Mouse (Mus musculus) right cerebral cortex, postnatal 36 days (tissue): Measurements from ENCODE around the gene Pard3.

Experiments used
- DNase-seq, 2 experiments: peaks; one replicate each; pipeline ENCODE4 v3.0.0; 2022; ENCODE audit warnings: low spot score in 2 of 2, mixed read lengths in 1 of 2

Pard3 gene

DNA sequence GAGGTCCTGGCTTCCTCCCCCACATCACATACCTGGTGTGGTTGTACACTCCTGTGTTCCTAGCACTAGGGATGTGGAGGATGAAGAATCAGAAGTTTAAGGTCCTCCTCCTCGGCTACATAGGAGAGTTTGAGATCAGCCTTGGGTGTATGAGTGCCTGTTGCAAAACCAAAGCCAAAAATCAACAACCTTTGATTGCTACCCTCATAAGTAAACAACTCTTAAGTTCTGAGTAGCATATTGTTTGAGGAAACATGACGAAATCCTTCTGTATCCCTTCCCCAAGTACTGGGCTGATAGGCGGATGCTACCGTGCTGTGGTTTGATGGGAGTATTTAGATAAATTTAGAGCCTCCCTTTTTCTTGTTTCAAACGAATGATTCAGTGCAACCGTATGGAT is 20.9 kb downstream of the Pard3 start:
- no peak for DNase-seq

DNA sequence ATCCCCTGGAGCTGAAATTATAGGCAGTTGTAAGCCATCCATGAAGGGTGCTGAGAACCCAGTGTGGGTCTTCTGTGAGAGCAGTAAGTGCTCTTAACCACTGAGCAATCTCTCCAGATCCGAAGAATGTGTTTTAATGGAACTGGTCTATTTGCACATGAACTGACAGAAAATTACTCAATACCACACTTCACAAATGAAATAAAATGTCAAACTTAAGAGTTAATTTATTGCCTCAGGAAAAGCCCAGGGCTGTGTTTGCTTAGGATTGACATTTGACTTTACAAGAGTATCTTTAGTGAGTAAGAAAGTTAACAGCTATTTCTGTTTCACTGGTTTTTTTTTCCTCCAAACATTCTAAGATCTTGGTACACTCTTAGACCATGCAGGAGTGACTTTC is 23.7 kb downstream of the Pard3 start:
- DNase-seq = no peak

DNA sequence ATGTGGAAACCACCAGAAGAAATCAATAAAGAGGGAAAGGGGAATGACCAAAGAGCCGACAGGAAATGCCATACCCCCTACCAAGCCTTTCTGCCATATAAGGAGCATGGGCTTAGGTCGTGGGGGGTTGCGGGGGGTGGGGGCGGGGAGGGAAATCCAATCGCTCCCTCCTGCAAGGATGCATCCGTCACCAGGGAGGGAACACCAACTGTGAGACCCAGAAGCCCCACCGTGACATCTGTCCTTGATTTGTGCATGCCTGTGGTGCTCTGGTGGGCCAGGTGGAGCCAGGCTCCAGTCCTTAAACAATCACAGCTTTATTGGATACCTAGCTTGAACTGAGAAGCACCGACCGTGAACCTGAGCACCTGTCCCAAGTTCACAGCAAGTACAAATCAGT is 24.7 kb downstream of the Pard3 start:
- no peak for DNase-seq

DNA sequence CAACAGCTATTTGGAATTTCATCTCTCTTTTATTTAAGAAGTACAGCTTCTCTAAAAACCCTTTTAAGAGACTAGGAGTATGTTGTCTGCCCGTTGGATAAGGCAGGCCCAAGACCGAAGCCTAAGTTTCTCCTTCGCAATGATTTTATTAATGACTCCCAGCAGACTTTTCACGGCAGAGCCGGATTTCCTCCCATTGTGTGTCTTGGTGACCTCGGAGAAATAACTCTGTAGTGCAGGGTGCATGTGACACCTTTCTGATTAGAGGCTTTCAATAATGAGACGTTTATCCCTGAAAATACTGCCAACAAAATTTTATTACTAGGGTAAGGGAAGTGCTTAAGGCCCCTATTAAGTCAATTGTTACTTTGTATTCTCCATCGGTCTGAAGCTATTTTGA is 25.3 kb downstream of the Pard3 start:
- DNase-seq = no peak

DNA sequence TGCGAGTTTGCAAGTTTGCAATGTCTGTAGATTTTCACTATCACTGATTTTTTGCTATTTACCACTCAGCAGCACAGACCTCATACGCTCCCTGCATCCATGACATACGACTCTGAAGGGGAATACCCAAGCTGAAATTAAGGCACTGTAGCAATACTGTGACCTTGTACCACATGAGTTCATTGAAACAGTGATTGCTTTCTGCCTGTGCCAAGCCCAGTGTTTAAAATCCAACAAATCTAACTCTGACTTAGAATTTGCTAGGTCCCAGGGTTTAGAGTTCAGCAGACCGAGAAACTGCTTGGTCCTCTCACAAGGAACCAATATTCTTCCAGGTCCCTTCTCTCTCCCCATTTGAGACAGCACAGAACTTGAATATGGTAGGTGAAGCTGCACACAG is 26.7 kb downstream of the Pard3 start:
- DNase-seq = no peak

DNA sequence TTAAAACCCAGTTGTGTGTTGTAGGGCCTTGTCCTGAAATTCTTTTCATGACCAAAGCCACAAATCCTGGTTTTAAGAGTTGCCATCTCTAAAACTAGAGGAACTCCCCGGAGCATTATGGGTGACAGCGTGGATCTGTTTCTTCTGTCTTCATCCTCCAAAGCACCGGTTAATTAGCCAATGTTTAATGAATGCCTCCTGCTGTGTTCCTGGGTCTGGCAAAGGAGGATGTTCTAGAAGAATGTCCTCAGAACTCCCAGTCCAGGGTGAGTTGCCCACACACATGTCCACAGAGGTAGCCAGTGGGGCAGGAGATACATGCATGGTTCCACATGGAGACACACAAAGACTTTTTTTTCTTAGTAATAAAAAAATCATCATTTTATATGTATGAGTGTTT is 28.2 kb downstream of the Pard3 start:
- DNase-seq = no peak

DNA sequence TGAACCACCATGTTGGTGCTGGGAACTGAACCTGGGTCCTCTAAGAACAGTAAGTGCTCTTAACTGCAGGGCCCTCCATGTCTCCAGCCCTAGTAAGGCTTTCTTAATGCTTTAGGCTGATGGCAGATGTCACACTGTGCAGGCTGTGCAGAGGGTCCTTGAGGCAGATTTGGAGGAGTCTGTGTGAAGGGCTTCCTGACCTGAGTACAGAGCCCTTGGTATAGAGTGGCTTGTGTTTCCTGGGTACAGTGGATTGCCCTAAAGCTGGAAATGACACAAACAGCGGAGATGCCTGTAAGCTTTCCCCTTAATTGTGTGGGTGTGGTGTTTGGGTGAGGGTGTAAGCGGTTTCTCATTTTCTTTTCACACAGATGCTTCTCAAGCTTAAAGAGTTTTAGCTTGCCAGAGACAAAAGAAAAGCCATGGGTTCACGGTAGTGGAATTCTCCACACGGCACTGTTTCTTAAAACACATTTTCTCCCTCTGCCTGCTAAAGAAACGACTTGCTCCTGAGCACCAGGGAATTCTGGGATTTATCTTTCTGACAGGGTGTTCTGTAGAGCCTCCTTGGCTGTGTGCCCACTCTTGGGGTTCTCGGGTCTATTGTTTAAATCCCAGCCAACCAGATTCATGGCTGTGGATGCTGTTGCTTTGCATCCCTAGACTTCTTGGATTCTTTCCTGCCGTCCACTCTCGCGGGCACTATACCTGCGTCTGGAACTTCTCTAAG is 28.9 kb downstream of the Pard3 start:
- DNase-seq = peak; percentile 10 to 11

DNA sequence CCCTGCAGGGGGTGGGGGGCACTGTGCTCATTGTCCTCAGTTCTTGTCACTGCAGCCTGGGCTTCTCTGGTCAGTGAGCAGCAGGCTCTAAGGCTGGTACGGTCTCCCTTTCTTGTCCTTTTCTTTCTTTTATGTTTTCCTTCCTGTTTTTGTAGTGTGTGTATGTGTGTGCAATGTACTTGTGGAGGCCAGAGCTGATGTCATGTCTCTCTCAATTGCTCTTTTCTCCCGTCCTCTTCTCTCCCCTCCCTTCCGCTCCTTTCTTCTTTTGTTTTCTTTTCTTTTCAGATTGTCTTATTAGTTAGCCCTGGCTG is 29.4 kb downstream of the Pard3 start:
- DNase-seq = no peak

DNA sequence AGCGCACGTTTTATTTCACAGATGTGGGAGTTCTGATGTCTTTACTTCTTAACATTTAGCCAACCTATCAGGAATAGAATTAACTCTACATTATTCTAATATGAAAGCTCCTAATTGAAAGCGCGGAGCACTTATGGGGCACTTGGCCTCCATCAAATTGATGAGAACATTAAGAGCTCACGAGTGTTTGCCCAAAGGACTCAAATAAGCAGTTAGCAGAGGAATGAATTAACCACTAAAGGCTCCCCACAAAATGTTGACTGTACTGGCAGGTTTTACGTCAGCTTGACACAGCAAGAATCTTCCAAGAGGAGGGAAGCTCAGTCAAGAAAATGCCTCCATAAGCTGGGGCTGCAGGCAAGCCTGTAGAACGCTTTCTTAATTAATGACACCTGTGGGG is 32.1 kb downstream of the Pard3 start:
- no peak for DNase-seq

DNA sequence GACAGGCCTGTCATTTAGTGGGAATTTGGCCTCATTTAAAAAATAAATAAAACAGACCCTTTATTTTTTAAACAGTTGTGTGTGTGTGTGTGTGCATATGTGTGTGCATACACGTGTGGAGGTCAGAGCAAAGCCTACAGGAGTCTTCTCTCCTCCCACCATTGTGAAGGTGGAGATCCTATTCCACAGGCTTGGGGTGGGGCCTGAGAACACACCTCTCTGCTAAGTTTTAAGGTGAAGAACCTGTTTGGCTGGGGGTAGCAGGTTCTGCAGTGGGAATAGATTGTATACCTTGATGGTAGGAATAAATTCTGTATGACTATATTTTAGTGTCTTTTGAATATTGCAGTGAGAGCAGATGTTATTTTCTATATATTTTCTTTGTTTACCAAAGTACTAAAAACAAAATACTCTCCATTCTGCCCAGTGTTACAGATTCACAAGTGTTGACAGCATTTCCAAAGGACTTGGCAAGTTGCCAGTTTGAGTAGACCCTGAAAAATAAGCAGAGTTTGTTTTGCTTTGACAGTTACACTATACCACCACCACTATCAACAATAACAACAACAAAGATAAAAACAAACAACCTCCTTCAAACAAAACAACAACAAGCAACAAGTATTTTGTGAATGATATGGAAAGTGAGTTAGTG is 35.9 kb downstream of the Pard3 start:
- DNase-seq = no peak

DNA sequence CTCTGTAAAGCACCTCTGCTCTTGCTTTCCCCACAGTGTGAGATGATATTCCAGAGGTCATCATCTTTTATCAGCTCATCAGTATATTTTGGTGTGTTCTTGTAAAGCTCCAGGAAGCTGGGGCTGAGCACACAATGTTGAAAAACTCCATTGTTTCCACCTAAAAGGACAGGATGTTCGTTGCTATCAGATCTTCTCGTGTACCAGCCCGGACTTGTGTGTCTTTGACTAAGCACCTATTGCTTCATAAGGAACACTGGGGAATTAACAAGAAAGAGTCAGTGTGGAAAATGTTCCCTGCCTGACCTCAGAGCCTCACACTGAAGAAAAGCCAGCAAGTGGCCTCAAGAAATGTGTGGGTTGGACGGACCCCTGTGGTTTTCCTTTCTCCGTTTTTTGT is 39.6 kb downstream of the Pard3 start:
- DNase-seq = no peak

DNA sequence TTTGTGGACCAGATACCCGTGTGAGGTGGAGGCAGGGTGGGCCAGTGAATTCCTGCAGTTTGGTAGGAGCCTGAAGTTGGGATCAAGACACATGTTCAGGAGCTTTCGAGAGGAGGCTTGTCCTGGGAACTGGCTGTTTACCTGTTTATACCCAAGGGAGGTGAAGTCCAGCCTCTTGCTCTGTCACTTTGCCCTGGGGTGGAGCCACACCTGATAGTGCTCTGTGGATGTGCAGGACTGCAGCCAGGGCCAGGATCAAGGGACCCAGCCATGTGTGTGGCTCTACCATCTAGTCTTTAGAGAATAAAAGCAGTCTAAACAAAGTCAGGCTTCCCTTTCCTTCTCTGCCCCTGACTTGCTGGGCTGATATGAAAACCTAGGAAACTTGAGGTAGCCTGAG is 40.9 kb downstream of the Pard3 start:
- DNase-seq = no peak

DNA sequence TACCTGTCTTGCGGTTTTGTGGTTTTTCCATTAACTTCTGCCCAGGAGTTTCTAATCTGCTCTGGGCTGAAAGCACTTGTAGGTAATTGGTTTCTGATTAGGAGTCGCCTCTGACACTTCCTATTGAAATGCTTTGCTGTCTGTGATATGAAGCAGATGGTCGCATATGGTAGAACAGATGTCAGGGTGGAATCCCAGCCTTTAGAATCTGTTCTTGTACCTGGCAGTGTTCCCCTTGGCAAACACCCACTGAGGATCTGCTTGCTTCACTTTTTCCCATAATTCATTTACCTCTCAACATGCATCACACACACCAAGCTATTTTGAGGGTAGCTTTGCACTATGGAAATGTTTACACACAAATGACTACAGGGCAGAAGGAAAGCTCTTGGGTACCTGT is 44.2 kb downstream of the Pard3 start:
- peak; percentile 43 to 57 for DNase-seq

DNA sequence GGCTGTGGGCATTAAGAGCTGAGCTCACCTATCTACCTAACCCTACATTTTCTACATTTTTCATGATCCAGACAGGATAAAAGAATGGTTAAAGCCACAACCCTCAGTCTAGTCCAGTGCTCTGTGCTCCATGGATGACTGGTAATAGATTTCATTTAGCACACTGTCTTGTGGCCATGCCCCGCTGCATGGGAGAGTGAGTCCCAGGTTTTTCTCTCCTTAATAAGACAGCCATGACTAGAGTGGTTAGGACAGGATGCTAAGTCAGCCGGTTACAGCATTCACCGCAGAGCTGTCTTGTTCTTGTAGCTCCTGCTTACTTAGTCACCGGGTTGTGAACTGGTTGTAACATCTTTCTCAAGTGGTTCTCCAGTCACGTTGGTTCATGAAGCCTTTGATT is 49.5 kb downstream of the Pard3 start:
- no peak for DNase-seq

DNA sequence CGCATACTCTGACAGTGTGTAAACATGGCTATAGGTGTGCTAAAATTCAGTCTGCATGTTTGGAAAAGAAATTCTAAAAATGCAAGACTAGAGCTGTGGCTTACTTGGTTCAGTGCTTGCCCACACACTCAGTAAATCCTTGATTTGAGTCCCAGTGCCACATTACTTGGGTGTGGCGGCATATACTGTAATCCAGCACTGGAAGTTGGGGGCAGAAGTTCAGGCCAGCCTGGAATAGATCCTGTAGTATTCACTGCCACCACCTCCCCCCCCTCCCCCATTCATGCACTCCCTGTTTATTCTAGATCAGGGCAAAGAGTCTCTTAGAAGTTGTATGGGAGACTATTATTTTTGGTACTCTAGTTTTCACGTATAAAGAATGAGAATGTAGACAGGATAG is 52.1 kb downstream of the Pard3 start:
- no peak for DNase-seq

DNA sequence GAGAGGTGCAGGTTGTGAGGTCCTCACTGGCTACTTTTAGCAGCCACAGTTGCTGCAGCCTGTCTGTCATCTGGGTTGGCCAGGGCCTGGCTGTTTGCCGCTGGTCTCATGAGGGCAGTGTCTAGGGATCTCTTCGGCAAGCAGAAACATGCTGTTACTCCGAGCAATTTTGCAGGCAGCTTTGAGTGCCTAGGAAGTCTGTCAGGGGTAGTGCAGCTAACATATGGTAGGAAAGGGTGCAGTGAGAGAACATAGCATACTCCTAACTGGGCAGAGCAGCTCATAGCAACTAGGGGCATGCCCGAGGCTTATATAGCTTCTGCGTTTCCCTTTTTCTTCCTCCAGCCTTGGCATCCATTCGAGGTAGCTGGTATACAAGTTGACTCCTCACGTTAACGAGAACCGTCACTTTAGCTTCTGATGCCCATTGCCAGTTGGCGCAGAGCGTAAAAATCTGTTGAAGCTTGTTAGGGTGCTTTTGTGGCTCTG is 54.7 kb downstream of the Pard3 start:
- DNase-seq = no peak

DNA sequence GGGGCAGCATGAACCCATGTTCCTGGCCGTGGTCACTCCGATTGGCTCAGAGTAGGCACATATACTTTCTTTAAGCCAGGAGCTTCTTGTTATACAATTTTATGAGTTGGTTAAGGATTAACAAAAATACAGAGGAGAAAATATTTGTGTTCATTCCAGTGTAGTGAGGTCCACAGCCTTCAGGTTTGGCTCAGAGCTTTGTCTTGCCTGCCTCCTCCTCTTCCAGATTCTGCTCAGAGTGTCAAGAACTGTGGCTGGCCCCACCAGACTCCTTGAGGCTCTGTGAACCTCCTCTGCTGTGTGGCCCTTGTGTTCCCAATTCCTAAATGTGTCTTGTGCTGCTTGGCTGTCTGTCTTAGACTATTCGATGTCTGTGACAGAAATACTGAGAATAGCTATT is 59.7 kb downstream of the Pard3 start:
- DNase-seq = no peak

DNA sequence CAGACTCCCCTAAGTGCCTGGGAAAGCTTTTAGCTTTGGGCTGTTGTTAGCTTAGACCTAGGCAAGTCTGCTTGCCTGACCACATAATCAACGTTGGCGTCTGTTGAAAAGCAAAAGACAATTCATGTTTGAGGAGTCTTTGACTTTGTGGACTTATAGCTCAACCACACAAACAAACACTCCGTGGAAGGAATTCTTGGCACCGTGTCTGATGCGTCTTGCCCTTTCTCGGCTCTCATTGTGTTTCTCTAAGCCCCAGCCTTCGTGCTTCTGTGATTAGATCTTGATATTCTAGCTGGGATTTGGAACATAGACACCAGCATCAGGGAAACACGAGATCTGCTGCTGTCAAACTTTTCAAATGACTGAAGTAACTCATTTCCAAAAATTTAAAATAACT is 61.1 kb downstream of the Pard3 start:
- no peak for DNase-seq

DNA sequence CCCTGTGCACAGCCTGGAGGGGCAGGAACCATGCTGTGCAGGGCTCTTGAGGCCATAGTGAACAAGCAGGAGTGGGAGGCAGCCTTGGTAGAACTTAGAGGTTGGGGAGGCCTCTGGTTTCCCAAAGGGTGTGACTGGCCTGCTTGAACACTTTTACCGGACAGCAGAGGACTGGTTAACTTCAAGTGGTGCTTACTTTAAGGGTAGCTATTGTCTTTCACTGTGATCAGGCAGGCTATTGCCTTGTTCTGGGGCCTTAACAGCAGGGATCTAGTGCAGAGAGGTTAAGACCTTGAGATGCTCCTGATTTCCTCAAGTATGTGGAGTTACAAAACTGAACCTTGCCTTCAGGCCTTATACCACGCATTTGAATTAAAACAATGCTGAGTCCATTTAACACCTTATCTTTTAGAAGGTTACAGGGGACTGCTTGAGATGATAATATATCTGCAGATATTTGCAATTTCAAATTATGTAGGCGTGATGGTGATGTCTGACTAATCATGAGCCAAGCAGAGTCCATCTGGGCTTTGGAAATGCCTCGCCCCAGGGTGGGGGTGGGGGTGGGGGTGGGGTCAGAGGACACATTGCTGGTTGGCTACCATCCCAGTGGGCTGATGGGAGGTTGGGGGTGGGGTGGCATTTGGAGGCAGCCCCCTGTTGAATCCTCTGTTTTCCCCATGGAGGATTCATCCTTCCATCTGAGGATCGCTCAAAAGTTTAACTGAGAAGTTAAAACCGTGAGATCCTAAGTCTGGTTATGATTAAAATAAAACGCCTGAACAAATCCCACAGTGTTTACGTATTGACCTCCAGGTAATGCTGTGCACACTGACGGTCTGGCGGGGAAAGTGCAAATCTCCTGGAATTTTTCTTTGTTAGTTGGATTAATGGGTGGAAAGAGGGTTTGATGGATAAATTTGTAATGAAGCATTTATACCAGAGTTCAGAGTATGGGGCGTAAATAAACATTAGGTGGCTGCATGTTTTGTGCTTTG is 62.3 kb downstream of the Pard3 start:
- DNase-seq = no peak

DNA sequence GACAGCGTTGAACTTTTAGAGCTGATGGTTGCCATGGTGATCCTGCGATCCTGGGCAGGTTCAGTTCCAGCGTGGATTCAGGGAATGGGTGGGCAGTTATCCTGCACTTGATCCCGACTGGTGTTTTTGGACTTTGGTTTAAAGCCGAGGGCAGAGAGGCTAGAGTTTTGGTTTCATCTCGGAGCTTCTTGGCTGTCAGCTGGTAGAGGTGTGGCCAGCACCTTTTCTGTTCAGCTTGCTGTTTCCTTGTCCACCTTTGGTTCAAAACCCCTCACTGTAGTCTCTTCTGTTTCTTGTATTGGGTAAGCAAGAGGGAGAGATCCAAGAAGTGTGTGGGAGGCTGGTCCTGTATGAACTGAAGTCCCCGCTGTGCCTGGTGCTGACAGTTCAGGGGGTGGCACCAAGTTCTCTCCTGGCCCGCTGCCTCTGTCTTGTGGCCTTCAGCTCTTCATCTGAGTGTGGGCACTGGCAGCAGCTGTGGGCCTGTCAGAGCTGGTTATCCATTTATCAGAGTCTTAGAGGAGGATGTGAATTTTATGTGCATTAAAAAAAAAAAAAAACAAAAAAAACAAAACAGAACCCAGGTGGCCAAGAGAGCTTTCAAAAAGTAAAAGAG is 65.2 kb downstream of the Pard3 start:
- DNase-seq = no peak

DNA sequence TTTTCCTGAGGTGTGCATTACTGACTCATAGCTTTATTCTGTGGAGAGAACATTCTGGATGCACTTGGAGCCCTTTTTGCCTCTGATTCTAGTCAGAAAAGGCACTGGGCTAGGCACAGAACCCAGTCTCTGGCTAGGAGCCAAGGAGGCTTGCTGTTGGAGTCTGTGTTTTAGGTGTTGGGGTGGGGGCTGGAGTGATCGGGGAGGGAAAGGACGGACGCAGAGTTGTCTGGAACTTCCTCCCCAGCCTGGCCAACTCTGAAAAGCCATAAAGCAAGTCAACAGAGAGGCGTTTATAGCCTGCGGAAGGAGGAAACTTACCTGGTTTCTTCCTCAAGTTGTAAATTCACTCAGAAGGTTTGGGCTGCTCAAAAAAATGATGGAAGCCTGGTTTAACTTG is 70.6 kb downstream of the Pard3 start:
- DNase-seq = no peak

DNA sequence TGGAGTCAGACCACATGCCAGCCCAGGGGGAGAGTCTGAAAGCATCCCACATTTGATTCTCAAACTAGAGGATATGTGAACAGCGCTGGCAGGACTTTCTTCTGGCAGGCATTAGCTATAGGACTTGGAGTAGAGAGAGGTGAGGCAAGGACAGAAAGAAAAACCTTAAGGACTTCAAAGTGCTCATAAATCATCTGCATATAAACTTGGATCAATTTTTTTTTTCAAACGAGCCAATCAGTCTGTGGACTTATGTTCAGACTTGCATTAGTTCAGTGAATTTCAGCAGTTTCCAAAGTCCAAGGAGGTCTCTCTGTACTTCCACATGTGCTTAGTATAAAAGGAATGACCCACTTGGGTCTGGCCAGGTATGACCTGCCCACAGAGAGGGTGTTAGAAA is 72.5 kb downstream of the Pard3 start:
- no peak for DNase-seq
